Mouse (Mus musculus) embryonic facial prominence, embryonic 15.5 days (tissue): ENCODE results near the gene Cbx4. TPM values are rescaled to one million over a fixed set of nuclear protein-coding genes. Genes with fewer than 3 reads are reported as not detected.
A peak's percentile ranks its signal among the peaks of the same experiment; 100 is the strongest.

Experiments
- ATAC-seq: fragments of 200-750 bp; cut with Nextera tagmentation; 2 replicates; pipeline ENCODE4 v1.8.0; 2017; ENCODE audit warnings: low read depth, moderate TSS enrichment; ENCODE audit not compliant: insufficient number of reproducible peaks, low FRiP score, low TSS enrichment
- H3K27ac ChIP-seq: fragments of 300-500 bp; sonication (generic); replicated peaks from 2 replicates; pipeline ENCODE4 v1.5.1; 2015; ENCODE audit warnings: mild to moderate bottlenecking, inconsistent platforms
- H3K27me3 ChIP-seq: fragments of 300-500 bp; sonication (generic); 2 replicates; pipeline ENCODE4 v1.6.1; 2015; ENCODE audit warnings: inconsistent platforms
- H3K36me3 ChIP-seq: fragments of 300-500 bp; sonication (generic); 2 replicates; pipeline ENCODE4 v1.6.1; 2015; ENCODE audit warnings: mild to moderate bottlenecking, inconsistent platforms
- H3K4me1 ChIP-seq: fragments of 300-500 bp; sonication (generic); 2 replicates; pipeline ENCODE4 v1.6.1; 2015; ENCODE audit warnings: inconsistent platforms
- H3K4me2 ChIP-seq: fragments of 300-500 bp; sonication (generic); replicated peaks from 2 replicates; pipeline ENCODE4 v1.6.1; 2015; ENCODE audit warnings: mild to moderate bottlenecking, inconsistent platforms
- H3K4me3 ChIP-seq: fragments of 300-500 bp; sonication (generic); replicated peaks from 2 replicates; pipeline ENCODE4 v1.5.1; 2015; ENCODE audit warnings: mild to moderate bottlenecking, inconsistent platforms
- H3K9ac ChIP-seq: fragments of 300-500 bp; sonication (generic); 2 replicates; pipeline ENCODE4 v1.6.1; 2015; ENCODE audit warnings: inconsistent platforms
- H3K9me3 ChIP-seq: fragments of 300-500 bp; sonication (generic); replicated peaks from 2 replicates; pipeline ENCODE4 v1.6.1; 2016; ENCODE audit warnings: inconsistent platforms
- WGBS: fragments of 180-500 bp; shearing (Covaris S2); methylation state at CpG from one replicate; pipeline ENCODE4 v1.1.7; 2015; 5-methylcytosine and 5-hydroxymethylcytosine counted together
- polyA plus RNA-seq: library from polyadenylated mRNA; unstranded; fragments of >200 nt; fragmentation: Nextera tagmentation; extraction: Ambion mirVana; gene quantifications from 2 replicates; pipeline ENCODE4 v1.2.1, GENCODE M21; 2015

Cbx4 gene
- polyA plus RNA-seq, 1 experiment from 2014 or later: 21.4 TPM

GRCm38 (mm10) chr11:119090961-119091597, 5.1 kb upstream of the Cbx4 start:
- peaks cover 51% of the 10 kb centered on the region for H3K4me1 ChIP-seq
- ATAC-seq: peak; percentile 40
- H3K4me3 ChIP-seq: peak overlapping the region; percentile 54
- WGBS: 1% methylated on average over 42 of the region's 42 CpGs
- H3K27ac ChIP-seq: 0 out of 2 replicates have a peak overlapping the region, but pooled peaks have one; percentile 34
- H3K36me3 ChIP-seq: no peaks in the 10 kb centered on the region
- peak overlapping the region; percentile 42 for H3K9ac ChIP-seq
- H3K9me3 ChIP-seq: no peaks in the 10 kb centered on the region
- H3K4me2 ChIP-seq: peak overlapping the region; percentile 95
- H3K27me3 ChIP-seq: peaks cover 47% of the 10 kb centered on the region

GRCm38 (mm10) chr11:119090076-119090960, 4.3 kb upstream of the Cbx4 start:
- H3K4me2 ChIP-seq: peak overlapping the region; percentile 95
- no peak for ATAC-seq
- peaks cover 47% of the 10 kb centered on the region for H3K27me3 ChIP-seq
- peak overlapping the region; percentile 54 for H3K4me3 ChIP-seq
- WGBS: under 1% methylated on average over 74 of the region's 75 CpGs
- H3K9ac ChIP-seq: peak overlapping the region; percentile 42
- H3K9me3 ChIP-seq: no peaks in the 10 kb centered on the region
- peaks cover 51% of the 10 kb centered on the region for H3K4me1 ChIP-seq
- no peak overlapping the region for H3K27ac ChIP-seq
- no peaks in the 10 kb centered on the region for H3K36me3 ChIP-seq

GRCm38 (mm10) chr11:119089235-119090075, 3.4 kb upstream of the Cbx4 start:
- Histone ChIP-seq H3K27ac (no peak overlapping the region), H3K9ac (no peak overlapping the region), H3K27me3 (peaks cover 47% of the 10 kb centered on the region), H3K4me1 (peaks cover 56% of the 10 kb centered on the region), H3K36me3 (no peaks in the 10 kb centered on the region), H3K4me3 (peak overlapping the region; percentile 54), H3K9me3 (no peaks in the 10 kb centered on the region), H3K4me2 (peak overlapping the region; percentile 95)
- WGBS: under 1% methylated on average over 41 of the region's 41 CpGs
- no peak for ATAC-seq

- H3K4me2 ChIP-seq: peak overlapping the region; percentile 95; the same call in 1 of the 2 replicates
- no peaks in the 10 kb centered on the region for H3K9me3 ChIP-seq
- H3K36me3 ChIP-seq: no peaks in the 10 kb centered on the region
- H3K4me1 ChIP-seq: peaks cover 64% of the 10 kb centered on the region
- 3% methylated on average over 28 of the region's 28 CpGs for WGBS
- peaks cover 44% of the 10 kb centered on the region for H3K27me3 ChIP-seq
- no peak overlapping the region for H3K27ac ChIP-seq
- no peak for ATAC-seq
- H3K4me3 ChIP-seq: peak overlapping the region; percentile 54; the same call in 1 of the 2 replicates
- no peak overlapping the region for H3K9ac ChIP-seq
Observed at GRCm38 (mm10) chr11:119088391-119089234, 2.6 kb upstream of the Cbx4 start.

GRCm38 (mm10) chr11:119087301-119088082, 1.5 kb upstream of the Cbx4 start:
- Histone ChIP-seq H3K4me3 (peak overlapping the region; percentile 17), H3K4me1 (peaks cover 75% of the 10 kb centered on the region), H3K9ac (no peak overlapping the region), H3K4me2 (peak overlapping the region; percentile 38), H3K9me3 (no peaks in the 10 kb centered on the region), H3K36me3 (0 out of 2 replicates have a peak, but pooled peaks cover under 1% of the 10 kb centered on the region), H3K27ac (no peak overlapping the region), H3K27me3 (peaks cover 47% of the 10 kb centered on the region)
- no peak for ATAC-seq
- 8% methylated on average over 35 of the region's 35 CpGs for WGBS

GRCm38 (mm10) chr11:119085279-119086062, 550 bp downstream of the Cbx4 start:
- Histone ChIP-seq H3K27me3 (peaks cover 59% of the 10 kb centered on the region), H3K9me3 (no peaks in the 10 kb centered on the region), H3K36me3 (peaks cover 20% of the 10 kb centered on the region), H3K4me1 (peaks cover 86% of the 10 kb centered on the region), H3K27ac (peak overlapping the region; percentile 98), H3K9ac (peak overlapping the region; percentile 86), H3K4me3 (peak overlapping the region; percentile 92), H3K4me2 (peak overlapping the region; percentile 81)
- WGBS: under 1% methylated on average over 64 of the region's 66 CpGs
- peak; percentile 56 for ATAC-seq

GRCm38 (mm10) chr11:119084446-119085278, 1.4 kb downstream of the Cbx4 start:
- under 1% methylated on average over 18 of the region's 18 CpGs for WGBS
- peak overlapping the region; percentile 81 for H3K4me2 ChIP-seq
- peak overlapping the region; percentile 86 for H3K9ac ChIP-seq
- no peak for ATAC-seq
- peaks cover 82% of the 10 kb centered on the region for H3K4me1 ChIP-seq
- H3K27me3 ChIP-seq: peaks cover 53% of the 10 kb centered on the region
- H3K9me3 ChIP-seq: no peaks in the 10 kb centered on the region
- H3K27ac ChIP-seq: peak overlapping the region; percentile 98
- H3K36me3 ChIP-seq: peaks cover 25% of the 10 kb centered on the region
- H3K4me3 ChIP-seq: peak overlapping the region; percentile 92

GRCm38 (mm10) chr11:119083724-119084445, 2.1 kb downstream of the Cbx4 start:
- peaks cover 27% of the 10 kb centered on the region for H3K36me3 ChIP-seq
- 0 out of 2 replicates have a peak, but pooled peaks have one; percentile 4 for ATAC-seq
- H3K4me1 ChIP-seq: peaks cover 82% of the 10 kb centered on the region
- H3K4me3 ChIP-seq: peak overlapping the region; percentile 92
- peak overlapping the region; percentile 98 for H3K27ac ChIP-seq
- WGBS: 3% methylated on average over 28 of the region's 28 CpGs
- peak overlapping the region; percentile 81 for H3K4me2 ChIP-seq
- peak overlapping the region; percentile 86 for H3K9ac ChIP-seq
- peaks cover 45% of the 10 kb centered on the region for H3K27me3 ChIP-seq
- no peaks in the 10 kb centered on the region for H3K9me3 ChIP-seq
